Mouse (Mus musculus): ENCODE measurements around the gene Cdk14. TPM values are rescaled to one million over a fixed set of nuclear protein-coding genes. Genes with fewer than 3 reads are reported as not detected.

Cdk14 gene
- 10 to 100 TPM in 1 of 2 experiments, 1 to 10 TPM in 1; 9.7 to 10.1 TPM for total RNA-seq (2021)
- long read RNA-seq, experiment 1, full-length matches to known transcripts: 1 of 3 reads
- long read RNA-seq, experiment 1, partial matches to known transcripts: 0 of 3 reads
- long read RNA-seq, experiment 1, other reads (novel, unspliced or antisense): 2 of 3 reads
- long read RNA-seq, experiment 2, full-length matches to known transcripts: 5 of 6 reads
- long read RNA-seq, experiment 2, partial matches to known transcripts: 0 of 6 reads
- long read RNA-seq, experiment 2, other reads (novel, unspliced or antisense): 1 of 6 reads

GRCm38 (mm10) chr5:5419992-5420455, at the start of gene Cdk14:
TSS of gene Cdk14 (minus strand) at chr5:5420312.
- no peak for DNase-seq
- intact Hi-C loops (cut with DNase I; ENCODE audit: low total_unique reads): no loop called here

DNA sequence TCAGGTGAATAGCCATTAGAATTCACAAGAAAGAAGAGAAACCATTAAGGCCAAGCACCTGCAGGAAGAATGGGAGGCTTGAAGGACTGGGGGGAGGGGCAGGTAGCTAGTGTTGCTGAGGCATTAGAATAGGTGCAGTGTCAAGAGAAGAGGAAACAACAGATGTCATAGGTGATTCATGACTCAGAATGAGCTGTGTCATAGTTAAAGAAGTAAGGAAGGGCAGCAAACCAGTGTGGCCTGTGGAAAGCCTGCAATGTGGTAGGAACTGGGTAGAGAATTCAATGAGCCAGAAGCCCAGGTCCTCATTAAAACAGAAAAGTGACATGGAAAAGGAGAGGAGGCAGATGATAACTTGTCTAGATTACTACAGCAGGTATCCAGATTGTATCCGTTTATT, 45.1 kb upstream of the Cdk14 start:
- no peak for DNase-seq

DNA sequence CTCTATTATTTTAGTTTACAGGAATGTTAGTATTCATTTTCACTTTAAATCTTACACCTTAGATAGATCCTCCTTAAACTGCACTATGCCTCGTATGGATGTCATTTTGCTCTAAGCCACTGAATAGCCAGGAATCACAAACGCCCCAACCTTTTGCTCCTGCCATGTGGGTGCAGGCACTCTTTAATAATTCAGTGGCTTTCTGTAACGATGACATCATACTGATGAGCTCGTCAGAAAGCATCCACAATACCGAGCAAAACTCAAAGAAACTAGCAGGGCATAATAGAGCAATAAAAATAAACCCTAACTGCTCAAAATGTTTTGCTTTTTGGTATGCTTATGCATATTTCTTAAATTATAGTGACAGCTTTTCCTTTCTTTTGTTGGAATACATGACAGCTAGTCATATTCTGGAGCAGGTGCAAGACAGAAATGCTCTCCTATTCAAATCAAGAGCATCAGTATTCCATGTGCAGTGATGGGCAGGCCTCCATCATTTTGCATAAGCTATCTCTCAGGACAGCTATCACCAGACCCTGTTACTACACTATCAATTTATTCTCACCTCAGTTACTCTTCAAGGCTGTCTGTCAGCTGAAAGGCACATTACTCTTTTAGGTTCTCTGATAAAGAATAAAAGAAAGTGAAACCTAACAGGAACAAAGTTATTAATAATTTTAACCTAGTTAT, 11.8 kb upstream of the Cdk14 start:
- DNase-seq: no peak
- intact Hi-C loops (cut with DNase I; ENCODE audit: low total_unique reads): no loop called here

More for the DNA sequence above, 45.1 kb upstream of the Cdk14 start:
- intact Hi-C loops (cut with DNase I; ENCODE audit: low total_unique reads): no loop called here

- DNase-seq: no peak
- intact Hi-C loops (cut with DNase I; ENCODE audit: low total_unique reads): no loop called here
Measured at GRCm38 (mm10) chr5:5423723-5424171, 3.6 kb upstream of the Cdk14 start.

DNA sequence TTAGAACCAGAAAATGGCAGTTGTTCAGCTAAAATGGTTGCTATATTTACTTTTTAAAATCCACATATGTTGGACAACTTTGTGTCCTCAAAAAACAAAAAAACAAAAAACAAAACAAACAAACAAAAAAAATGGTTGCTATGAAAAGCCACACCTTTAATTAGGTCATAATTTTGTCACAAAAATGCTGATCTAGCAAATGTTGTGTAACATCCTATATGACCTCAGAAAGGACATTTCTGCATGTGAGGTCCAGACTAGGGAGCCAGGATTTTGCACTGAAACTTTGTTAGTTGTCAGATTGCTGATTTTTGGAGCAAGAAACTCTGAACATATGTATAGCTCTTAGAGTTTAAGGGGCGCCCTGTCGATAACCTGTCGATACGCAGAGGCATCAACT, 3.0 kb upstream of the Cdk14 start:
- intact Hi-C loops (cut with DNase I; ENCODE audit: low total_unique reads): no loop called here
- no peak for DNase-seq

DNA sequence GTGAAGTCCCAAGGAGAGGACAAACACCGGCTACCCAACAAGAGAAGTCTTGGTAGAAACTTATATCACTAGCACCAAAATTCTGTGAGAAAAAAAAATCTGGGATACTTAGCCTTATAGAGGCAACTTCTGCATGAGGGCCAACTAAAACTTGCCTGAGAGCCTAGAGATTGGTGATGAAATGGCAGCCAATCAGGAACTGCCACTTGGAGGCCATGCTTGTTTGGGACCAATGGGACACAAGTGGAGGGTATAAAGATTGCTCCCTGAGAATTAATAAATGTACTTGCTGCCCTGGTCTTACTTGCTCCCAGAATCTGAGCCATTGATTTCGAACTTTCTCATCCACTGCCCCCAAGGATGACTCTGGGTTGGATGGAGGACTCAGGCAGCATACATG, 1.3 kb upstream of the Cdk14 start:
- no peak for DNase-seq
- intact Hi-C loops (cut with DNase I; ENCODE audit: low total_unique reads): no loop called here

DNA sequence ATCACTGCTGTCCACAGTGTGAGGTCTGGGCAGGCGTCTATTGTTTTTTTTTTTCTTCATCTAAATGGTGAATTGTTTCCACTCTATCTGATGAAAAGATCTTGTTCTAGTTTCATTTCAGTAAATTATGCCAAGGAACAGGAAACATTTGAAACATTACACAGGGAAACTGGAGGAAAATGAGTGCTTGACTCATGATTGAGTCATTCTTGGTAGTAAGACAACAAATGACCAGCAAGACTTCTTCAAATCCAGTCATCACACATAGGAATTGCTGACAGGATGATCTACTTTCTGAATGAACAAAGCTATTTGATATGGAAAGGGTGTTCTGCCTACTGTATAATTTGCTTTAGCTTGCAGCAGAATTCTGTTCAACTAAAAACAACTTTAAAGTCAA, 859 bp downstream of the Cdk14 start:
- no peak for DNase-seq
- intact Hi-C loops (cut with DNase I; ENCODE audit: low total_unique reads): no loop called here

DNA sequence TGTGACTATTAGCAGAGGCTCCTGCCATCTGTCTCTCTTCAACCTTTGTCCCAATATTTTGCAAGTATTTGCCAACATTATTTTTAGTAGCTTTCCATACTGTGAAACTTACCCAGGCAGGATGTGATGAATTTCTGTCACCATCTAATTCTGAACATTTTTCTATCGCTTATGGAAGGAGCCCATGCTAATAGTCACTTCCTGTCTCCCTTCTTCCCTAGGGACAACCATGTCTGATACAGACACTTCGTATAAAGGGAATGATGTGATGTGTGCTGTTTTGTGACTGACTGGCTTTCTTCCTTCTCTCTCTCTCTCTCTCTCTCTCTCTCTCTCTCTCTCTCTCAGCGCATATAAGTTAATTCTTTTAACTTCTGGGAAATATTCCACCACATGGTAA, 5.3 kb downstream of the Cdk14 start:
- no peak for DNase-seq
- intact Hi-C loops (cut with DNase I; ENCODE audit: low total_unique reads): no loop called here

DNA sequence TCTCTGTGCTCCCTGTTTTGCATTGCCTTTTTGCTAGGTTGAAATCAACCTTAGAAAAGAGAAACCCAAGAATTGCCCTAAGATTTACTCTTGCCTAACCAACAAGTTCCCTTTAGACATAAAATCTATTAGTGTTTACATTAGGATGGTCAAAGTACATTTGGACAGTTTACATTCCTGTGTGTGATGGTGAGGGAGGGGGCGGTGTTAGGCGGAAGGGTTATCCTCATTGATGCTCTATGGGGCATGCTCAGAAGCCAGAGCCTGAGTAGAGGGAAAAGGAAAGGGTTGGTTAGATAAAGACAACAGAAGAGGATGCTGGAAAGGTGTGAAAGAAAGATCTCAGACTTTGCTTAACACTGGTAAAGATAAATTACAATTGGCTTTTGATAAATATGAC, 8.2 kb downstream of the Cdk14 start:
- DNase-seq: no peak
- intact Hi-C loops (cut with DNase I; ENCODE audit: low total_unique reads): no loop called here

- intact Hi-C loops (cut with DNase I; ENCODE audit: low total_unique reads): no loop called here
- no peak for DNase-seq
Measured at GRCm38 (mm10) chr5:5401986-5402385, 18.1 kb downstream of the Cdk14 start.

GRCm38 (mm10) chr5:5392786-5393185, 27.3 kb downstream of the Cdk14 start:
- intact Hi-C loops (cut with DNase I; ENCODE audit: low total_unique reads): no loop called here
- no peak for DNase-seq

DNA sequence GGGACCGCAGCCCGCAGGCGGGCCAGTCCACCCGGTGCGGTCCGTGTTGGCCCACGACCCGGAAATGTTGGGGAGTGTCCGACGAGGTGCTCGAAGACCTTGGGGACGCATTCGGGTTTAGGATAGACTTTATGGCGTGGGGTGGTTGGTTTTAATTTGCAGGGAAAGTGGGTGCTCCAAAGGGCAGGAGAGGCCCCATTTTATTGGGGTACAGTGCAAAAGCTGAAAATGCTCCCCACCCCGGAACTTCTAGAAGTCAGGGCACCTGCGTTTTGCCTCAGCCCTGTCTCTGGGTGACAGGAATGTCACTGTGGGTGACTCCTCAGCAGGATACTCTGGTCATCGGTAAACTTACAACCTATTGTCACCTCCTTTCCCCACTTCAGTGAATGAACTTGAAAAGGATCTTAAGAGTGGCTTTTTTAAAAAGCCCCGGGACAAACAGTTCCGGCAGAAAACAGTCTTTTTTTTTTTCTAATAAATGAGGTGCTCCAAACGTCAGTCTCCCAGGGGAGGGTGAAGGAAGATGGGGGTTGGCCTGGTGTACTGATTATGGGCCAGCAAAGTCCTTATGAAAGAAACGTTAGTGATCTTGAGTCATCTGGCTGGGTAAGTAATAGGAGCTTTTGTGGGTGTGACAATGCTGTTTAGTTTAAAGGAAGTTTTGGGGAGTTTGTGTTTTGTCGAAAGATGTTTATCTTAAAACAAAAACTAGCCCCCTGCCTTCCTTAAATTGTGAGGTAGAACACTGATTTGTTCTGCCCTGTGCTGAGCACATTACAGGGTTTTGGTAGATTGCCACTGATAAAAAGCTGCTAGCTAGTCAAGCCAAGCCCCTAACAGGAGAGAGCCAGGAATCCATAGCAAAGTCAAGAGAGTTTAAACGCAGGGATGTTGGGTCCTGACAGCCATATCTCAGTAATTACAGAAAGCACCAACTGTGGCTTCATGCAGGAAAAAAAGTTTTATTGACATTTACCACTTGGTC, 39.1 kb downstream of the Cdk14 start:
- intact Hi-C loops (cut with DNase I; ENCODE audit: low total_unique reads): loop anchor here (5.0 kb wide), 1 partner anchor 419 kb away; no protein-coding TSS in a partner anchor
- peak; percentile 19 for DNase-seq

- intact Hi-C loops (cut with DNase I; ENCODE audit: low total_unique reads): loop anchor here (5.0 to 10.0 kb wide), 2 partner anchors 95 to 418 kb away; no protein-coding TSS in a partner anchor
- DNase-seq: peak; percentile 66
Measured at GRCm38 (mm10) chr5:5379870-5380730, 40.0 kb downstream of the Cdk14 start.

GRCm38 (mm10) chr5:5379501-5379869, 40.6 kb downstream of the Cdk14 start:
- intact Hi-C loops (cut with DNase I; ENCODE audit: low total_unique reads): loop anchor here (10.0 kb wide), 1 partner anchor 95 kb away; no protein-coding TSS in a partner anchor
- DNase-seq: no peak

DNA sequence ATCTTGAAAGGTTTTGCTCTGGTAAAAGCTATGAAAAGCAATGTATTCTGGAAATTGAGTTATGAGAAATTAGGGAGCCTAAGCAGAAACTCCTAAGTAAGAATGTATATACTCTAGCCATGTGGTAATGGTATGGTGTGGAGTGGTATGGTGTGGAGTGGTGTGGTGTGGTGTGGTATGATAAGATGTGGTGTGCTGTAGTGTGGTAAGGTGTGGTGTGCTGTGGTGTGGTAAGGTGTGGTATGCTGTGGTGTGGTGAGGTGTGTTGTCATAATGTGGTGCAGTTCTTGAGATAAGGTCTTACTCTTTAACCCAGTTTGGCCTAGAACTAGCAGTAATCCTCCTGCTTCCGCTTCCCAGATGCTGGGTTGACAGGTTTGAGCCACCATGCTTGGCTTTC, 45.7 kb downstream of the Cdk14 start:
- intact Hi-C loops (cut with DNase I; ENCODE audit: low total_unique reads): loop anchor here (10.0 kb wide), 1 partner anchor 90 kb away; no protein-coding TSS in a partner anchor

DNA sequence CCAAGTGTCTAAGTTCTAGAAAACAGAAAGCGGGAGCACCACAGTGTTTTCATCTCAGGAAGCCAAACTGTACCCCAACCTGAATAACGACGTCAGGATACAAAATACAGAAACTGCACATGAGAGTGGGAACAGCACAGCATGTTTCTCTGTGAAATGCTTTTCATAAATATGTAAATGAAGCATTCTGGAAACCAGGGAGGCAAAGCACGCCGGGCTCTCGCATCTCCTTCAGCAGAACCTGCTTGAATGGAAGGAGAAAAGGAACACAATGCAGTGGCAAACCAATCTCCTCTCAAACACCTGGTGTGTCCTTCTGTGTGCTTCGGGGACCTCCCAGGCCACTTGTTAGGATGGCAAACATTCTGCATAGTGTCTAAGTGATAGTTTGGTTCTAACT, 46.6 kb downstream of the Cdk14 start:
- intact Hi-C loops (cut with DNase I; ENCODE audit: low total_unique reads): loop anchor here (10.0 kb wide), 1 partner anchor 89 kb away; no protein-coding TSS in a partner anchor
- DNase-seq: no peak

More for the DNA sequence above, 45.7 kb downstream of the Cdk14 start:
- DNase-seq: no peak

GRCm38 (mm10) chr5:5372936-5373335, 47.2 kb downstream of the Cdk14 start:
- intact Hi-C loops (cut with DNase I; ENCODE audit: low total_unique reads): loop anchor here (10.0 kb wide), 1 partner anchor 88 kb away; no protein-coding TSS in a partner anchor
- no peak for DNase-seq

- intact Hi-C loops (cut with DNase I; ENCODE audit: low total_unique reads): loop anchor here (10.0 kb wide), 1 partner anchor 88 kb away; no protein-coding TSS in a partner anchor
- peak; percentile 52 for DNase-seq
Measured at GRCm38 (mm10) chr5:5372354-5372753, 47.8 kb downstream of the Cdk14 start.

Measured in gastrocnemius, postnatal 14 days (tissue).